Mouse (Mus musculus) testis, adult 2 months (tissue): ENCODE data around the gene Shb. TPM values are rescaled to one million over a fixed set of nuclear protein-coding genes. Genes with fewer than 3 reads are reported as not detected.

ENCODE experiments used
- H3K27ac ChIP-seq: fragments of 200-500 bp; 2 replicates; pipeline ENCODE4 v1.5.1; 2012; ENCODE audit warnings: low read depth, low read length; ENCODE audit not compliant: control insufficient read depth, insufficient read depth
- H3K27me3 ChIP-seq: fragments of 200-500 bp; 2 replicates; pipeline ENCODE4 v1.6.1; 2012; ENCODE audit warnings: mild to moderate bottlenecking, low read length, moderate library complexity; ENCODE audit not compliant: control insufficient read depth, insufficient read depth
- H3K36me3 ChIP-seq: fragments of 200-500 bp; 2 replicates; pipeline ENCODE4 v1.6.1; 2012; ENCODE audit warnings: mild to moderate bottlenecking, low read length; ENCODE audit not compliant: control insufficient read depth, insufficient read depth
- H3K4me1 ChIP-seq: fragments of 200-500 bp; 2 replicates; pipeline ENCODE4 v1.6.1; 2012; ENCODE audit warnings: low read length; ENCODE audit not compliant: control insufficient read depth, insufficient read depth
- H3K4me3 ChIP-seq: fragments of 200-500 bp; 2 replicates; pipeline ENCODE4 v1.5.1; 2012; ENCODE audit warnings: low read depth, mild to moderate bottlenecking, low read length, moderate library complexity, mixed read lengths; ENCODE audit not compliant: control insufficient read depth
- CTCF ChIP-seq: fragments of 200-500 bp; IDR thresholded peaks from 2 replicates; pipeline ENCODE4 v1.5.1; 2012; ENCODE audit warnings: low read depth, mild to moderate bottlenecking, inconsistent platforms, low read length, moderate library complexity; ENCODE audit not compliant: control insufficient read depth, insufficient read depth, insufficient replicate concordance
- POLR2A ChIP-seq: fragments of 200-500 bp; IDR thresholded peaks from 2 replicates; pipeline ENCODE4 v1.6.1; 2012; ENCODE audit warnings: low read depth, mild to moderate bottlenecking, inconsistent platforms, low read length, moderate library complexity; ENCODE audit not compliant: control insufficient read depth
- polyA plus RNA-seq: library from polyadenylated mRNA; depleted of rRNA; stranded (reverse); fragments of >200 nt; gene quantifications from 2 replicates; pipeline ENCODE4 v1.2.3, GENCODE M21; 2012

Gene Shb
- polyA plus RNA-seq, 1 experiment = 7.3 TPM

GRCm38 (mm10) chr4:45439281-45439680, 93.0 kb downstream of the Shb start:
- Histone ChIP-seq H3K4me1 (no peaks in the 10 kb centered on the region), H3K27ac (no peak overlapping the region), H3K27me3 (no peaks in the 10 kb centered on the region), H3K4me3 (no peak overlapping the region), H3K36me3 (no peaks in the 10 kb centered on the region)
- TF ChIP-seq CTCF (no peak), POLR2A (no peak)

- no peak overlapping the region for H3K27ac ChIP-seq
- no peak overlapping the region for H3K4me3 ChIP-seq
- no peaks in the 10 kb centered on the region for H3K4me1 ChIP-seq
- TF ChIP-seq CTCF = no peak
- no peak for TF ChIP-seq POLR2A
- H3K27me3 ChIP-seq = no peaks in the 10 kb centered on the region
- H3K36me3 ChIP-seq = no peaks in the 10 kb centered on the region
Observed at GRCm38 (mm10) chr4:45437010-45437409, 95.3 kb downstream of the Shb start.

GRCm38 (mm10) chr4:45436383-45436913, 95.8 kb downstream of the Shb start:
- TF ChIP-seq CTCF (no peak), POLR2A (no peak)
- H3K36me3 ChIP-seq = no peaks in the 10 kb centered on the region
- H3K27ac ChIP-seq = no peak overlapping the region
- H3K4me1 ChIP-seq = no peaks in the 10 kb centered on the region
- no peak overlapping the region for H3K4me3 ChIP-seq
- H3K27me3 ChIP-seq = no peaks in the 10 kb centered on the region

- Histone ChIP-seq H3K4me3 (no peak overlapping the region), H3K4me1 (no peaks in the 10 kb centered on the region), H3K27ac (no peak overlapping the region), H3K27me3 (no peaks in the 10 kb centered on the region), H3K36me3 (no peaks in the 10 kb centered on the region)
- no peak for TF ChIP-seq CTCF
- TF ChIP-seq POLR2A = no peak
Observed at GRCm38 (mm10) chr4:45435899-45436298, 96.4 kb downstream of the Shb start.

- Histone ChIP-seq H3K4me3 (no peak overlapping the region), H3K36me3 (no peaks in the 10 kb centered on the region), H3K27me3 (no peaks in the 10 kb centered on the region), H3K27ac (no peak overlapping the region), H3K4me1 (no peaks in the 10 kb centered on the region)
- TF ChIP-seq POLR2A (no peak), CTCF (no peak)
Observed at GRCm38 (mm10) chr4:45434681-45435080, 97.6 kb downstream of the Shb start.

- H3K27me3 ChIP-seq = no peaks in the 10 kb centered on the region
- no peaks in the 10 kb centered on the region for H3K36me3 ChIP-seq
- H3K27ac ChIP-seq = no peak overlapping the region
- H3K4me3 ChIP-seq = no peak overlapping the region
- TF ChIP-seq CTCF = no peak
- no peak for TF ChIP-seq POLR2A
- H3K4me1 ChIP-seq = no peaks in the 10 kb centered on the region
Observed at GRCm38 (mm10) chr4:45434071-45434470, 98.2 kb downstream of the Shb start.

GRCm38 (mm10) chr4:45431806-45432205, 100.5 kb downstream of the Shb start:
- TF ChIP-seq POLR2A (no peak), CTCF (no peak)
- Histone ChIP-seq H3K4me1 (no peaks in the 10 kb centered on the region), H3K27me3 (no peaks in the 10 kb centered on the region), H3K36me3 (no peaks in the 10 kb centered on the region), H3K4me3 (no peak overlapping the region), H3K27ac (no peak overlapping the region)

GRCm38 (mm10) chr4:45431316-45431715, 101.0 kb downstream of the Shb start:
- Histone ChIP-seq H3K4me1 (no peaks in the 10 kb centered on the region), H3K36me3 (no peaks in the 10 kb centered on the region), H3K27ac (no peak overlapping the region), H3K4me3 (no peak overlapping the region), H3K27me3 (no peaks in the 10 kb centered on the region)
- TF ChIP-seq POLR2A (no peak), CTCF (no peak)
